Mouse (Mus musculus) stomach, adult 2 months (tissue): ENCODE results near the gene Cenpi. TPM values are rescaled to one million over a fixed set of nuclear protein-coding genes. Genes with fewer than 3 reads are reported as not detected.

Experiments used
- polyA plus RNA-seq: library from polyadenylated mRNA; depleted of rRNA; stranded (reverse); fragments of >200 nt; gene quantifications from 2 replicates; pipeline ENCODE4 v1.2.3, GENCODE M21; 2012; rRNA removed

Cenpi gene
- 0.13 and 0.17 TPM in 2 replicates for polyA plus RNA-seq

DNA sequence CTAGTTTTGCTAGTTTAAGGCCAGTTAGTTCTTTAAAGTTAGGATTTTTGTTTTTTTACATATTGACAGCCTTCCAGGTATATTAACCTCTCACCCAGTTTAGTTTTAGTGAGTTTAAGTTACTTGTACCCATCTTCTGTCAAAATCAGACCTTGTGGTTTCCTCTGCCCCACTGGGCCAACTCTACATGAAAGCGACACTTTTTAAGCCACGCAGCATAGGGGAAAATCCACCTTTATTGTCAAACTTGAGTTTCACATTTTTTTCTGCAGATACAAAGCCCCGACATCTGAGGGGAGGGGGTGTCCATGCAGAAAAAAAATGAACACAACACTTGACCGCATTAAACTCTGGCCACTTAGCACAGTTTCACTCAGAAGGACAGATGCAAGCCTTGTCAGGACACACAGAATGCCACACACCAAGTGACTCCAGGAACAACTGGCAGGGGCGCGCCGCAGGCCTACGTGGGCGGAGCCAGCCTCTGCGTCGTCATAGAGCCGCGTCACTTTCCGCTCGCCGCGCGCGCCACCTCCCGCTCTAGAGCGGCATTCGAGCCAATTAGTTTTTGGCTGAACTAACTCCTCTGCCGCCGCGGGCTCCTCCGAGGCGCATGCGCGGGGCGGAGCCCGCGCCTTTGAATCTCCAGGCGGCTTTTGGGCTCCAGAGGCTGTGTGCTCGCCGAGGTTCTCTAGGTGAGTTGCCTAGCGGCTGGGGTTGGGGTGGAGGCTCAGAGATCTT lies at the start of gene Cenpi:
Gene Cenpi (plus strand): TSS at position 551 of the 741 bp plus-strand sequence.

DNA sequence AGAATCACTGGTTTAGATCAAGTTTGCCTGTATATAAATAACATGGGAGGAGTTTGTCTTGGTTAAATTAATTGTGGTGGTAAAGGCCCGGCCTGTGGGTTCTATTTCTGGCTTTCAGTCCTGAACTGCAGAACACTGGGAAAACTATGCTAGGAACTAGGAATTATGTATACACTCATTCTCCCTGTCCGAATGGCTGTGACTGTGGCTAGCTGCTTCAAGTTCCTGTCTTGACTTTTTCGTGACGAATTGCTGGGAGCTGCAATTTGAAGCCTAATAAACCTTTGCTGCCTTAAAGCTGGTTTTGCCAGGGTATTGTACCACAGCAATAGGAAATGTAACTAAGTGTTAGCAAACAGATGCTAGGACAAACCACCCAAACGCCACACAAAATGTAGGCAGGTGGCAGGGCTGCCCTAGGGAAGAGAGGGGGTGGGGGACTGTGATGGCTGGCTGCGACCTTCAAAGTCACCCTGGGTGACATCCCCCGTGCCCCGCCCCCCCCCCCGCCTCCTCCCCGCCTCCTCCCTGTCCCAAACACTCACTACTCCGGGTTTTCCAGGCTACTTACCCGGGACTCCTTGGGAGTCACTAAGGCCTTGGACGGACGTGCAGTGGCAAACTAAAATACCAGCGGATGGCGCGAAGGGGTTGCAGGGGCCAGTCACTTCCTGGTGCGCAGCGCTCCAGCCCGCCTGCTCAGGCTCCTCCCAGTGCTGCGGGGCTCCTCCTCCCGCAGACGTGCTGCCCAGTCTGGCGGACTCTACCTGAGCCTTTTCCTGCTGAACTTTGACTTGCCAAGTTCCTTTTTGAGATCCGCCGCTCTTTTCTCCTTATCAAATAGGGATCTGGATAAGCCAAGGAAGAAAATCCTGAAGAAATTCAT lies 31.4 kb upstream of the Cenpi start, which contains the start of gene Trmt2b:
Gene Trmt2b (minus strand): TSS at position 710 of the 886 bp plus-strand sequence.

DNA sequence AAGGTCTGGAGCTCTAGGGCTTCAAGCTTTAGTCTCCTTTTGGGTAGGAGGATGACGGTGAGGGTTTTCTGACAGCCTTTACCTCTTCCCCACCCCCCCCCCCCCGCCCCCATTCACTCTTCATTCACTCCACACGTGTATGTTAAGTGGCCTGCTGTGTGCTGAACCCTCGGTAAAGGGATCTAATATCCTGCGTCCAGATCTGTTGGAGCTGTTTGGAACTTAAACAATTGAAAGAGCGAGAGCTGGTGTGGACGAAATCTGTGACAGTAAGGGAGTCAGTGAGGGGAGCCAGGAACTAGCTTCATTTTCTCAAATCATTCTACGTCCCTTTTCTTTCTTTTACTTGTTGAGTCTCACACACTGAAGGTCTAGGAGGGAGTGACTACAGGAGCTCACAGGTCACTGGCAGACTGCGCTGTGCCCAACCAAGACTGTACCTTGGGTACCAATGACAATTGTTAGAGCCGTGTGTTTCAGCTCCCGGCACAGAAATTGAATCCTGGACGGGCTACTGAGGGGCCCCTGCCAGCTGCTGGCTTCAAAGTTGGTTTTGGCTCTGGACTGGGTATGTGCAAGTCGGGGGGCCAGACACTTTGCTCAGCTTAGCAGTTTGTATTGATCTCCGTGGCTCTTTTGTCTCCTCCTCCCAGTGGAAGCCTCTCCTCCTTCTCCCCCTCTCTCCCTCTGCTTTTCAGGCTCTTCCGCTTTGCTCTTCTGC lies 96.1 kb downstream of the Cenpi start, which contains the start of gene Drp2:
Gene Drp2 (plus strand): TSS at position 689 of the 721 bp plus-strand sequence.

Other genes with a start within 250 kb of the Cenpi start
- 3.4 and 7.6 TPM in 2 replicates for gene Cstf2, start 248.9 kb upstream of the Cenpi start, polyA plus RNA-seq
- gene Xkrx, start 146.0 kb upstream of the Cenpi start, polyA plus RNA-seq: 0.73 and 1.5 TPM in 2 replicates
- not detected in 2 replicates for gene Arl13a, start 120.6 kb upstream of the Cenpi start, polyA plus RNA-seq
- gene Nox1, start 86.1 kb upstream of the Cenpi start, polyA plus RNA-seq: not detected in 2 replicates
- 2.0 and 2.2 TPM in 2 replicates for gene Trmt2b, start 31.1 kb upstream of the Cenpi start, polyA plus RNA-seq
- gene Tmem35a, start 12.9 kb upstream of the Cenpi start, polyA plus RNA-seq: 0.40 and 0.75 TPM in 2 replicates
- 0.24 and 0.36 TPM in 2 replicates for gene Drp2, start 96.5 kb downstream of the Cenpi start, polyA plus RNA-seq
- not detected in 2 replicates for gene Taf7l, start 168.4 kb downstream of the Cenpi start, polyA plus RNA-seq
- 0.09 and 0.17 TPM in 2 replicates for gene Timm8a1, start 233.8 kb downstream of the Cenpi start, polyA plus RNA-seq